Mouse (Mus musculus) kidney, postnatal 0 days (tissue): ENCODE measurements around the gene Rab26. TPM values are rescaled to one million over a fixed set of nuclear protein-coding genes. Genes with fewer than 3 reads are reported as not detected.

Experiments
- ATAC-seq: fragments of 200-750 bp; cut with Nextera tagmentation; replicated peaks from 2 replicates; pipeline ENCODE4 v1.8.0; 2017; ENCODE audit warnings: low read depth, moderate number of reproducible peaks, moderate TSS enrichment, moderate library complexity; ENCODE audit not compliant: low FRiP score
- DNase-seq: peaks from one replicate; pipeline ENCODE4 v3.0.0-alpha.2; 2016; ENCODE audit warnings: low spot score
- H3K27ac ChIP-seq: fragments of 300-500 bp; sonication (generic); 2 replicates; pipeline ENCODE4 v1.5.1; 2014; ENCODE audit warnings: mild to moderate bottlenecking
- H3K27me3 ChIP-seq: fragments of 300-500 bp; sonication (generic); 2 replicates; pipeline ENCODE4 v1.6.1; 2014; ENCODE audit warnings: low read length, mixed read lengths; ENCODE audit not compliant: insufficient read depth
- H3K36me3 ChIP-seq: fragments of 300-500 bp; sonication (generic); 2 replicates; pipeline ENCODE4 v1.6.1; 2014; ENCODE audit warnings: low read length, mixed read lengths; ENCODE audit not compliant: insufficient read depth
- H3K4me1 ChIP-seq: fragments of 300-500 bp; sonication (generic); replicated peaks from 2 replicates; pipeline ENCODE4 v1.6.1; 2014; ENCODE audit warnings: antibody characterized with exemption, low read length, mixed read lengths; ENCODE audit not compliant: insufficient read depth
- H3K4me2 ChIP-seq: fragments of 300-500 bp; sonication (generic); 2 replicates; pipeline ENCODE4 v1.6.1; 2014; ENCODE audit warnings: mild to moderate bottlenecking, low read length, moderate library complexity, mixed read lengths
- H3K4me3 ChIP-seq: fragments of 300-500 bp; sonication (generic); replicated peaks from 2 replicates; pipeline ENCODE4 v1.5.1; 2014; ENCODE audit warnings: low read depth, low read length
- H3K9ac ChIP-seq: fragments of 300-500 bp; sonication (generic); 2 replicates; pipeline ENCODE4 v1.6.1; 2014; ENCODE audit warnings: low read depth, low read length
- H3K9me3 ChIP-seq: fragments of 300-500 bp; sonication (generic); replicated peaks from 2 replicates; pipeline ENCODE4 v1.6.1; 2016; ENCODE audit warnings: low read length, inconsistent platforms, mixed read lengths
- CTCF ChIP-seq: IDR thresholded peaks from 2 replicates; pipeline ENCODE4 v1.5.1; 2016; ENCODE audit warnings: antibody characterized with exemption, low read depth, mild to moderate bottlenecking, moderate library complexity
- WGBS: fragments of 180-500 bp; shearing (Covaris S2); extraction: QIAGEN DNeasy Blood & Tissue Kit; methylation state at CpG from one replicate; pipeline ENCODE4 v1.1.7; 2014; 5-methylcytosine and 5-hydroxymethylcytosine counted together
- polyA plus RNA-seq: library from polyadenylated mRNA; unstranded; fragments of >200 nt; fragmentation: Nextera tagmentation; extraction: Ambion mirVana; gene quantifications from 2 replicates; pipeline ENCODE4 v1.2.1, GENCODE M21; 2015

Gene Rab26
- polyA plus RNA-seq, 1 experiment from 2014 or later: 3.5 TPM

DNA sequence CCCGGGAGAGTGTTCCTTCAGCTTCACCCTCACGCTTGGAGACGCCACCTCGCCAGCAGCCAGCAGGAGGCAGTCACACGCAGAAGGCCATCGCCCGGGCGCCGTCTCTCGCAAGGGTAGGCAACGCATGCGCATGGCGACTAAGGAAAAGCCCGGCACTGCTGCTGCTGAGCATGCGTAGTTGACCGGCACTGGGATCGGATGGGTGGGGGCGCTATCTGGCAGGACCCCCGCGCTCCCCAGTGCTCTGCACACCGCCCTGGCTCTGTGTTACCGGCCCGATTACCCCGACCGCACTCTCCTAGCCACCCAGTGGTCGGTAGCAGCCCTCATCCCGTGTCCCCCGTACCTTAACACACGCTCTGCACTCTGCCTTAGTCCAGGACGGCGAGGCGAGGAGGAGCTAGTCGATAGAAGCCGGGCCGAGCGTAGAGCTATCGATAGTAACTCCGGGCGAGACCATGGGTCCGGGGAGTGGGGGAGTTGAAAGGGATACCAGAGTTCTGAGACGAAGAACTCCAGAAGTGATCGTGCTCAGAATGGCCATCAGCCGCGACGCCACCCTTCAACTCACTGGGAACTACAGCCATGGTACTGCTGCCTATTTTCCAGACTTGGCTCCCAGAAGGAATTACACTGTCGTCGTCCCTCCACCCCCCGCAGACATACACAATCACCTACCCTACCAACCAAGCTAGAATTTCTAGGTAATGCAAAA is 55.2 kb downstream of the Rab26 start, which contains the start of gene Mlst8:
Gene Mlst8 (minus strand): TSS at position 416 of the 718 bp plus-strand sequence.
- peak; percentile 98 for DNase-seq
- peak within 1 kb of the TSS; percentile 69 for H3K9ac ChIP-seq
- WGBS: under 1% methylated on average over 48 of the region's 48 CpGs
- peak within 1 kb of the TSS; percentile 63 for H3K4me3 ChIP-seq
- H3K4me1 ChIP-seq: peaks cover 7% of the 10 kb centered on the region
- H3K36me3 ChIP-seq: peaks cover 29% of the 10 kb centered on the region
- peak within 1 kb of the TSS; percentile 83 for H3K27ac ChIP-seq
- H3K27me3 ChIP-seq: no peaks in the 10 kb centered on the region
- H3K9me3 ChIP-seq: no peaks in the 10 kb centered on the region
- peak; percentile 89 for ATAC-seq
- TF ChIP-seq CTCF: peak; percentile 91
- H3K4me2 ChIP-seq: peak within 1 kb of the TSS; percentile 73

DNA sequence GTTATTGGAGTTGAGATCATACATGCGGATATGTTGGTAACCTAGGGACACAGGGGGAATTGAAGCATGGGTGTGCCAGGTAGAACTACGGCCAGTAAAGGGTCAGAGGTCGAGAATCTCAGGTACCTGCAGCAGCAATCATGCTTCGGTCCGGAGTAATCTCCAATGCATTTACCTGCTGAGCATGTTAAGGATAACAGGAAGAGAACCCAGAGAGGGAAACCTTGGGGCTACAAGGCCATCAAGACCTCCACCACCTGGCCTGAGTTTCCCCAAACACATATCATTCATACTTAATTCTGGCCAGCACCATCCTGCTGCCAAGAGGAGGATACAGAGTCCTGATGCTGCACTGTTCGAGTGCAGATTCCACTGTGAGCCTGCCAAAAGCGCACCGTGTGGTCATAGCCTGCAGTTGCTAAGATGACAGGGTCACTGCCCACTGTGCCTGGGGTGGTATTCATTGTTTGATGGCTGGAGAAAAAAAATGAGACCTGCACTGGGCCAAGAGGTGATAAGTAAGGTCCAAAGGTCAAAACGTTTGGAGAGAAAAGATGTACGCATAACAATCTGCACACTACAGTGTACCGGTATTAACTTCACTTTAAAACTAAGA is 55.9 kb downstream of the Rab26 start:
- TF ChIP-seq CTCF: no peak
- Histone ChIP-seq H3K9me3 (no peaks in the 10 kb centered on the region), H3K4me2 (peak overlapping the region; percentile 73), H3K27ac (no peak overlapping the region), H3K4me1 (peaks cover 9% of the 10 kb centered on the region), H3K9ac (peak overlapping the region; percentile 69; the same call in 1 of the 2 replicates), H3K27me3 (no peaks in the 10 kb centered on the region), H3K4me3 (peak overlapping the region; percentile 63), H3K36me3 (peaks cover 29% of the 10 kb centered on the region)
- DNase-seq: no peak
- ATAC-seq: no peak
- WGBS: 44% methylated on average over 11 of the region's 11 CpGs

Other genes starting within 250 kb of the Rab26 start
- not detected in 2 replicates for gene Abca17, start 183.1 kb downstream of the Rab26 start, polyA plus RNA-seq
- gene Abca3, start 182.3 kb downstream of the Rab26 start, polyA plus RNA-seq: 21.8 TPM in 2 replicates
- 191 and 203 TPM in 2 replicates for gene Rnps1, start 119.6 kb downstream of the Rab26 start, polyA plus RNA-seq
- gene Eci1, start 107.6 kb downstream of the Rab26 start, polyA plus RNA-seq: 109 and 136 TPM in 2 replicates
- 3.8 and 4.1 TPM in 2 replicates for gene Dnase1l2, start 91.1 kb downstream of the Rab26 start, polyA plus RNA-seq
- gene E4f1, start 63.9 kb downstream of the Rab26 start, polyA plus RNA-seq: 9.8 and 12.0 TPM in 2 replicates
- 61.7 and 64.0 TPM in 2 replicates for gene Pgp, start 63.8 kb downstream of the Rab26 start, polyA plus RNA-seq
- 1.2 and 1.6 TPM in 2 replicates for gene Bricd5, start 60.3 kb downstream of the Rab26 start, polyA plus RNA-seq
- gene Mlst8, start 55.1 kb downstream of the Rab26 start, polyA plus RNA-seq: 24.1 and 24.2 TPM in 2 replicates
- 0.82 and 1.1 TPM in 2 replicates for gene Caskin1, start 45.6 kb downstream of the Rab26 start, polyA plus RNA-seq
- gene Traf7, start 6.3 kb downstream of the Rab26 start, polyA plus RNA-seq: 59.4 and 67.3 TPM in 2 replicates
- gene Pkd1, start 15.6 kb upstream of the Rab26 start, polyA plus RNA-seq: 10.6 and 17.7 TPM in 2 replicates
- 36.4 and 42.4 TPM in 2 replicates for gene Tsc2, start 98.4 kb upstream of the Rab26 start, polyA plus RNA-seq
- 13.4 and 14.9 TPM in 2 replicates for gene Nthl1, start 98.5 kb upstream of the Rab26 start, polyA plus RNA-seq
- 141 and 145 TPM in 2 replicates for gene Slc9a3r2, start 116.1 kb upstream of the Rab26 start, polyA plus RNA-seq
- gene Npw, start 124.2 kb upstream of the Rab26 start, polyA plus RNA-seq: 0.32 and 0.38 TPM in 2 replicates
- 17.5 and 18.1 TPM in 2 replicates for gene Zfp598, start 135.5 kb upstream of the Rab26 start, polyA plus RNA-seq
- 1.4 and 1.7 TPM in 2 replicates for gene Syngr3, start 155.7 kb upstream of the Rab26 start, polyA plus RNA-seq
- 43.3 and 47.6 TPM in 2 replicates for gene Gfer, start 161.9 kb upstream of the Rab26 start, polyA plus RNA-seq
- 2.6 and 2.7 TPM in 2 replicates for gene Noxo1, start 162.0 kb upstream of the Rab26 start, polyA plus RNA-seq
- 50.5 and 57.3 TPM in 2 replicates for gene Tbl3, start 173.4 kb upstream of the Rab26 start, polyA plus RNA-seq
- not detected in 2 replicates for gene Rnf151, start 183.9 kb upstream of the Rab26 start, polyA plus RNA-seq
- 1,452 and 1,460 TPM in 2 replicates for gene Rps2, start 183.9 kb upstream of the Rab26 start, polyA plus RNA-seq
- 417 and 419 TPM in 2 replicates for gene Ndufb10, start 190.3 kb upstream of the Rab26 start, polyA plus RNA-seq
- gene Rpl3l, start 193.6 kb upstream of the Rab26 start, polyA plus RNA-seq: 0.36 and 0.38 TPM in 2 replicates
- 45.8 and 48.6 TPM in 2 replicates for gene Msrb1, start 202.4 kb upstream of the Rab26 start, polyA plus RNA-seq
- gene Hs3st6, start 218.8 kb upstream of the Rab26 start, polyA plus RNA-seq: 33.0 and 38.6 TPM in 2 replicates